Mouse (Mus musculus): ENCODE data around the gene Cir1.

DNA sequence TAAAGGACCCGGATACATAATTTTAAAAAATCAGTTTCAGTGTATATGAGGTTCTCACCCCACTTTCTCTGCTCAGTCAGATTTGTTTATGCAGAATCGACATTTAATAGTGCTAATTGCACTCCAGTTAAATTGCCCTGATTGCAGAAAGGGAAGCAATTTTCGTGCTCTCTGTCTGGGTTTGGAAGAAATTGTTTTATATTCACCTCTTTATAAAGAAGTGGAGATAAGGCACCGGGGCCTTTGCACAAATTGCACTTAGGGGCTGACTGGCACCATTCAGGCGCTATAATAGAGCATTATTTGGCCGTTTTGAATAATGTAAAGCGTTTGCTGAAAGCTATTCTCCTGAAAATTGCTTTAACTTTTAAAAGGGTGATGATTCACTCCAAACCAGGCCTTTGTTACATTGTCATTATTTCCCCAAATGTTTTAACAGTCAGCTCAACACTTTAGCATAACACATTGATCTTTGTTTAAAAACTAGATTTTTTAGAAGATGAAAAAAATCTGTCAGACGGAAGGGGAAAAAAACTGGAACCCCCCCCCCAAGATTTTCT lies 43.6 kb downstream of the Cir1 start:
- TF ChIP-seq TAL1 (IDR thresholded peaks at IDR 0.05; ENCODE audit: low read length), result no peak
- no peak for TF ChIP-seq GATA1 (IDR thresholded peaks at IDR 0.05; ENCODE audit: low read length)

Measured in erythroblast, embryonic 14.5 days (primary cell).